Mouse (Mus musculus) kidney, adult 11 months (tissue): ENCODE measurements around the gene Wdr5.
A peak's percentile ranks its signal among the peaks of the same experiment; 100 is the strongest.

ENCODE experiments used
- DNase-seq: peaks from one replicate; pipeline ENCODE4 v3.0.0; 2022

Wdr5 gene

DNA sequence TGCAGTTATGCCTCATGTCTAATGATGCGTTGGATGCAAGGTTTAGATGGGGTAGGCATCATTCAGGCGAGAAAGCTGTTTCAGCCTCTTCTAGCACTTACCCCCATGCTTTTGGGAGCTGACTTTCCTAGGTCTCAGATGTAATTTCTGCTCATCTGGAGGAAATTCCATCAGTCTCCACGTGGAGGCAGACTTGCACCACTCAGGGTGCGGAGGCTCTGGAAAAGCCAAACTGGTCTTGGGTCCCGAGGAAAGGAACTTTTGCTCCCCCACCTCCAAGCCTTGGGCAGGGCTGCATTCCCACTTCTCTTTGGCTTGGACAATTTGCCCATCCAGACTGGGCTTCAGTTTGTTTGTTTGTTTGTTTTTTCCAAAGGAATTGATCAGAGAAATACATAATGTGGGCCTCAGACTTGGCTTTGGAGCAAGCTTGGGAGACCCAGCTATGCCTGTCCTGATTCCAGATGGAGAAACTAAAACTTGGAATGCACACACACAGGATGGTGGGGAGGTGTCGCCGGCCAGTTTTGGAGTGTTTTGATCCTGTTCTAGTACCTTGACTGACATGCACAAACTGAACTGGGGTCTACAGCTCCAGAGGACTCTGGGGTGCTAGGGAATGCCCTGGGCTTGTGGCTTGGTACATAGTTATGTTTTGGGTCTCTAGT lies 37.8 kb downstream of the Wdr5 start:
- DNase-seq, result peak; percentile 60

- peak; percentile 60 for DNase-seq
Observed at GRCm38 (mm10) chr2:27554308-27554707, 39.4 kb downstream of the Wdr5 start.

- no peak for DNase-seq
Observed at GRCm38 (mm10) chr2:27556921-27557320, 42.0 kb downstream of the Wdr5 start.

- DNase-seq, result peak; percentile 56
Observed at GRCm38 (mm10) chr2:27560708-27561123, 45.8 kb downstream of the Wdr5 start.

GRCm38 (mm10) chr2:27561159-27561558 lies 46.2 kb downstream of the Wdr5 start:
- no peak for DNase-seq

- no peak for DNase-seq
Observed at GRCm38 (mm10) chr2:27561829-27562228, 46.9 kb downstream of the Wdr5 start.

- DNase-seq, result no peak
Observed at GRCm38 (mm10) chr2:27563641-27564148, 48.7 kb downstream of the Wdr5 start.

- no peak for DNase-seq
Observed at GRCm38 (mm10) chr2:27564694-27565093, 49.7 kb downstream of the Wdr5 start.

DNA sequence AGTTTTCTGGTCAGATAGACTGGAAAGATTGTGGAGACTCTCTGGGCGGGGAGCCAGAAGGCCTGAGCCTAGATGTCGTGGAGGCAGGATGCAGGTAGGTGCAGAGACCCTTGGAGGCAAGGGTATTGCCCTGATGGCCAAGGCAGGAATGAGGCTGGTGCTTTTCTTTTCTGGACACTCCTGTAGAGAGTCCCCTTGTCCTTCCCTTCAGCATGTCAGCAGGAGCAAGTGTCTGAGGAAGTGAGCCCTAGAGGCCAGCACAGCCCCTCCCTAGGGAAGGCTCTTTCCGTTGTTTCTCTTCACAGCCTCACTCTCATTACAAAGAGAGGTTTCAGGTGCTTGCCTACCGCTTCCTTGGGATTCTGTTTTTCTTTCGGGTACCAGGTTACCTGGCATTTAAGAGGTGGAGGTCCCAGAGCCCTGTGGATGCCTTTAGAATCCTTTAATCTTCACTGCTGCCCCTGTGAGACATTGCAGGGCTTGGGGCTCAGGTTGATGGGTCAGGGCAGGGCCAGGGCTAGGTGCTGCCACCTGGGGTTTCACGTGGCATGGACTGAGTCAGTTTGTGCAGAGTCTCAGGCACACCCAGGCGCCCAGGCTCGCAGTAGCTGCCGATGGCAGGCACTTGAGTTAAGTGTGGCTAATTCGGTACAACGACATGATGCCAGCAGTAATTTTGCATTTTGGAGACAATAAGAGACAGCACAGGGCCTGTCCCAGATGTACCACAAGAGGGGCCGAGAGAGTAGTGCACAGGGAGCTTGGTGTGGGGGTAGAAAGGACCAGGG lies 50.6 kb downstream of the Wdr5 start:
- no peak for DNase-seq

GRCm38 (mm10) chr2:27570856-27571255 lies 55.9 kb downstream of the Wdr5 start:
- DNase-seq, result no peak

- peak; percentile 59 for DNase-seq
Observed at GRCm38 (mm10) chr2:27572261-27572793, 57.4 kb downstream of the Wdr5 start.

- peak; percentile 44 for DNase-seq
Observed at GRCm38 (mm10) chr2:27572928-27573627, 58.1 kb downstream of the Wdr5 start.

GRCm38 (mm10) chr2:27573628-27573966 lies 58.6 kb downstream of the Wdr5 start:
- no peak for DNase-seq

DNA sequence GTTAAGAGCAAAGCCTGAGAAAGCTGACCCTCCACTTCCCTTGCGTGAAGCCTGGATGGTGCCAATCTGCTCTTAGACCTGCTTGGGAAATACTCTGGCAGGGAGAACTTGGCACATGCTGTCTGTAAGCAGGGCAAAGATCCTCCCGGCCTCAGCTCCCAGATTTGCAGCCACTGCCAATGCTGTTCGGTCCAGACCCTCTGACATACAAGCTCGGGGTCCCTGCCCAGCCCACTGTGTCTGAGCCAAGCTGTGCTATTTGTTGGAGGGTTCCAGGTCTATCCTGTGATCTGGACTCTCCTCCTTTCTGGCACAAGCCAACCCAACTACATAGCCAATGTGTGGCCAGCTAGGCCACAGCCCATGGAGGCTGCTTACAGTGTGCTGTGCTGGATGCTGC lies 61.5 kb downstream of the Wdr5 start:
- peak; percentile 56 for DNase-seq

DNA sequence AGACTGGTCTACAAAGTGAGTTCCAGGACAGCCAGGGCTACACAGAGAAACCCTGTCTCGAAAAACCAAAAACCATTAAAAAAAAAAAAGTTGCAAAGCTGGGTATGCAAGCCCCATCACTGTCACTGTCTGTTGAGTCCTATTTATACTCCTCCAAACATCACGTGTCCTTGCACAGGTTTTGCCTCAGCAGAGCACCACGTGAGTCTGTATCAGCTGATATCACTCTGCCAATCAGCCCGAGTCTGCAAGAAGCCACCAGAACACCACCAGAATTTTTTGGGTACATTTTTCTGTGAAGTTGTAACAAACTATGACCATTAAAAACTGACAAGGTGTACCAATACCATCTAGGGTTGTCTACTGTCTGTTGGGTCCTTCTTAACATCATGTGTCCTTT lies 63.6 kb downstream of the Wdr5 start:
- DNase-seq, result no peak

DNA sequence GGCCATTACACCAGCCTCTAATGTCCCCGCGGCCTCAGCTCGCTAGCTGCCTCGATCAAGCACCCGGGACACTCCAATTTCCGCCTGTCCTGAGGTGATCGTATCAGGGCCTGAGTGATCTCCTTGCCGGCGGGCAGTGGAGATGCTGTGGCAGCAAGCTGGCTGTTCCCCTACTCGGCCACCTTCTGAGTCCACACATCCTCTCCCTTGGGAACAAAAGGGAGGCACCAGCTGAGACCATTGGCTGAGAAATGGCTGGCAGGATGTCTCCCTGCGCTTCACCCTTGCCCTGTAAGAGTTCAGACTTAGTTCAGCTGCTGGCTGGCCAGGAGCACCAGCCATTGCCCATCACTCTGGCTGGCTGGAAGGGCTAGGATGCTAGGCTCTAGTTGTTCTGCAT lies 67.2 kb downstream of the Wdr5 start:
- DNase-seq, result peak; percentile 35

DNA sequence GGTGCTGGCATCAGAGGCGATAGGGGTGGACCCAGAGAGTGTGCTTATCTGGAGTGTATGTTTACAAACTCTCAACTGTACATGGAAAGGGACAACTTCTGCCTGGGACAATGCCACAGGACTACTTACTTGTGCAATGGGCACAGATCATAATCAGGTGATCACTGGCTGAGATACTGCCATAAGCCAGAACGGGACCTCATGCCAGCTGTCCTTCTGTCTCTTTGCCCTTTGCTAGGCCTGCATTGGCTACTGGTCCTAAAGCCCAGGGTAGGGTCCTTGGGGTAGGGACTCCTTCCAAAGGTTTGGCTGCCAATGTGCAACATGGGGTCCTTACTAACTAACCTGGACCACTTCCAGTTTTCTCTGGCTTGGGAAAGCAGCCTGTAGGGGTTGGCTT lies 68.1 kb downstream of the Wdr5 start:
- DNase-seq, result no peak

DNA sequence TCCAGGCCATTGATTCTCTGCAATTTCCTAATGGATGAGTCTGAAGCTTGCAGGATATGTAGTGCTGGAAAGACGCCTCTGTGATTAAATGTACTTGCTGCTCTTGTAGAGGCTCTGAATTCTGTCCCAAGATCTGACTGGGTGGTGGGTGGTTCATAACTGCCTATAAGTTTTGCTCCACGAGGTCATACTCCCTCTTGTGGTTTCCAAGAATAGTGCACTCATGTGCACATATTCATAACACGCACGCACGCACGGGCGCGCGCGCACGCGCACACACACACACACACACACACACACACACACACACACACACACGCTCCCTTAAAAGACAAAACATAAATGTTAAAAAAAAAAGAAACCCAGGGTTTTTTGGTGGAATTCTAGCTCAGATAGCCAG lies 69.6 kb downstream of the Wdr5 start:
- no peak for DNase-seq
